Mouse (Mus musculus): ENCODE results near the gene Klhl30.

GRCm38 (mm10) chr1:91337355-91337754, 13.5 kb upstream of the Klhl30 start:
- TF ChIP-seq CTCF (IDR thresholded peaks at IDR 0.05) (no peak), EP300 (IDR thresholded peaks at IDR 0.05) (no peak)

All from lung, postnatal 0 days (tissue).